Mouse (Mus musculus): ENCODE measurements around the gene Apoh.

Apoh gene

GRCm38 (mm10) chr11:108333583-108334379 lies 9.4 kb upstream of the Apoh start:
- no peak for DNase-seq (ENCODE audit: low spot score in 2 of 2)

GRCm38 (mm10) chr11:108334658-108335057 lies 8.5 kb upstream of the Apoh start:
- DNase-seq (ENCODE audit: low spot score in 2 of 2): no peak

- no peak for DNase-seq (ENCODE audit: low spot score in 2 of 2)
These were observed 7.6 kb upstream of the Apoh start for GRCm38 (mm10) chr11:108335536-108335935.

- no peak for DNase-seq (ENCODE audit: low spot score in 2 of 2)
These were observed 6.7 kb upstream of the Apoh start for GRCm38 (mm10) chr11:108336445-108336844.

GRCm38 (mm10) chr11:108340293-108340692 lies 2.9 kb upstream of the Apoh start:
- DNase-seq (ENCODE audit: low spot score in 2 of 2): no peak

GRCm38 (mm10) chr11:108341783-108342182 lies 1.4 kb upstream of the Apoh start:
- no peak for DNase-seq (ENCODE audit: low spot score in 2 of 2)

- DNase-seq (ENCODE audit: low spot score in 2 of 2): peak; percentile 83 to 90
These were observed 772 bp downstream of the Apoh start, which contains the start of gene Prkca for GRCm38 (mm10) chr11:108343789-108344462. Gene Prkca, minus strand, starts transcription at chr11:108343928.

GRCm38 (mm10) chr11:108344759-108345158 lies 1.6 kb downstream of the Apoh start:
- DNase-seq (ENCODE audit: low spot score in 2 of 2): no peak

GRCm38 (mm10) chr11:108345321-108345720 lies 2.2 kb downstream of the Apoh start:
- DNase-seq (ENCODE audit: low spot score in 2 of 2): no peak

- DNase-seq (ENCODE audit: low spot score in 2 of 2): no peak
These were observed 7.6 kb downstream of the Apoh start for GRCm38 (mm10) chr11:108350799-108351198.

- DNase-seq (ENCODE audit: low spot score in 2 of 2): no peak
These were observed 9.8 kb downstream of the Apoh start for GRCm38 (mm10) chr11:108352842-108353388.

GRCm38 (mm10) chr11:108356020-108356419 lies 12.9 kb downstream of the Apoh start:
- DNase-seq (ENCODE audit: low spot score in 2 of 2): no peak

GRCm38 (mm10) chr11:108358911-108359310 lies 15.8 kb downstream of the Apoh start:
- DNase-seq (ENCODE audit: low spot score in 2 of 2): no peak

- no peak for DNase-seq (ENCODE audit: low spot score in 2 of 2)
These were observed 17.8 kb downstream of the Apoh start for GRCm38 (mm10) chr11:108360983-108361382.

- DNase-seq (ENCODE audit: low spot score in 2 of 2): no peak
These were observed 19.8 kb downstream of the Apoh start for GRCm38 (mm10) chr11:108362965-108363364.

GRCm38 (mm10) chr11:108363991-108364390 lies 20.8 kb downstream of the Apoh start:
- no peak for DNase-seq (ENCODE audit: low spot score in 2 of 2)

- DNase-seq (ENCODE audit: low spot score in 2 of 2): no peak
These were observed 21.9 kb downstream of the Apoh start for GRCm38 (mm10) chr11:108364945-108365589.

GRCm38 (mm10) chr11:108365600-108365999 lies 22.4 kb downstream of the Apoh start:
- DNase-seq (ENCODE audit: low spot score in 2 of 2): no peak

GRCm38 (mm10) chr11:108367046-108367445 lies 23.9 kb downstream of the Apoh start:
- DNase-seq (ENCODE audit: low spot score in 2 of 2): no peak

- DNase-seq (ENCODE audit: low spot score in 2 of 2): no peak
These were observed 33.7 kb downstream of the Apoh start for GRCm38 (mm10) chr11:108376815-108377214.

GRCm38 (mm10) chr11:108377680-108378362 lies 34.7 kb downstream of the Apoh start:
- DNase-seq (ENCODE audit: low spot score in 2 of 2): peak; percentile 76 to 85

GRCm38 (mm10) chr11:108378363-108378751 lies 35.2 kb downstream of the Apoh start:
- DNase-seq (ENCODE audit: low spot score in 2 of 2): no peak
